Mouse (Mus musculus): ENCODE results near the gene Rufy2. TPM values are rescaled to one million over a fixed set of nuclear protein-coding genes. Genes with fewer than 3 reads are reported as not detected.

The Rufy2 gene
- polyA plus RNA-seq (2015; fragmentation: Nextera tagmentation; extraction: Ambion mirVana), result 55.8 and 57.3 TPM in 2 replicates

- Histone ChIP-seq H3K4me3 (peak within 1 kb of the TSS; percentile 95), H3K36me3 (peaks cover 31% of the 10 kb centered on the region), H3K4me2 (peak within 1 kb of the TSS; percentile 60), H3K27ac (replicated peaks) (peak within 1 kb of the TSS; percentile 91), H3K9me3 (no peaks in the 10 kb centered on the region), H3K4me1 (replicated peaks) (peaks cover 15% of the 10 kb centered on the region), H3K9ac (peak within 1 kb of the TSS; percentile 94), H3K27me3 (no peaks in the 10 kb centered on the region)
- ATAC-seq (ENCODE audit: low read depth), result peak; percentile 95
- WGBS, result under 1% methylated on average over 74 of the region's 77 CpGs
Measured at GRCm38 (mm10) chr10:62980039-62980954, at the start of gene Rufy2. Gene Rufy2, plus strand, starts transcription at chr10:62980223.

- Histone ChIP-seq H3K36me3 (peaks cover 74% of the 10 kb centered on the region), H3K27ac (replicated peaks) (no peak overlapping the region), H3K9me3 (no peaks in the 10 kb centered on the region), H3K4me1 (replicated peaks) (no peaks in the 10 kb centered on the region), H3K4me2 (no peak overlapping the region), H3K27me3 (no peaks in the 10 kb centered on the region), H3K4me3 (no peak overlapping the region), H3K9ac (no peak overlapping the region)
- 91% methylated on average over 1 of the region's 1 CpGs for WGBS
- no peak for ATAC-seq (ENCODE audit: low read depth)
Measured at GRCm38 (mm10) chr10:62932381-62932780, 47.6 kb upstream of the Rufy2 start.

GRCm38 (mm10) chr10:62944975-62945580, 34.9 kb upstream of the Rufy2 start:
- Histone ChIP-seq H3K4me2 (no peak overlapping the region), H3K4me1 (replicated peaks) (peaks cover 6% of the 10 kb centered on the region), H3K36me3 (peaks cover 45% of the 10 kb centered on the region), H3K27me3 (no peaks in the 10 kb centered on the region), H3K4me3 (no peak overlapping the region), H3K9ac (no peak overlapping the region), H3K27ac (replicated peaks) (no peak overlapping the region), H3K9me3 (no peaks in the 10 kb centered on the region)
- 88% methylated on average over 10 of the region's 10 CpGs for WGBS
- ATAC-seq (ENCODE audit: low read depth), result no peak

GRCm38 (mm10) chr10:62946738-62947471, 33.1 kb upstream of the Rufy2 start, which contains the start of gene Dna2:
Gene Dna2, plus strand, starts transcription at chr10:62947026.
- Histone ChIP-seq H3K9me3 (no peaks in the 10 kb centered on the region), H3K27me3 (no peaks in the 10 kb centered on the region), H3K9ac (peak within 1 kb of the TSS; percentile 85), H3K4me1 (replicated peaks) (peaks cover 6% of the 10 kb centered on the region), H3K4me2 (peak within 1 kb of the TSS; percentile 61), H3K4me3 (peak within 1 kb of the TSS; percentile 71), H3K27ac (replicated peaks) (peak within 1 kb of the TSS; percentile 83), H3K36me3 (peaks cover 41% of the 10 kb centered on the region)
- peak; percentile 96 for ATAC-seq (ENCODE audit: low read depth)
- WGBS, result under 1% methylated on average over 67 of the region's 68 CpGs

- Histone ChIP-seq H3K9ac (no peak overlapping the region), H3K9me3 (no peaks in the 10 kb centered on the region), H3K36me3 (peaks cover 35% of the 10 kb centered on the region), H3K27me3 (no peaks in the 10 kb centered on the region), H3K4me1 (replicated peaks) (peaks cover 6% of the 10 kb centered on the region), H3K4me2 (no peak overlapping the region), H3K4me3 (no peak overlapping the region), H3K27ac (replicated peaks) (no peak overlapping the region)
- no peak for ATAC-seq (ENCODE audit: low read depth)
- 95% methylated on average over 7 of the region's 7 CpGs for WGBS
Measured at GRCm38 (mm10) chr10:62948551-62948950, 31.5 kb upstream of the Rufy2 start.

GRCm38 (mm10) chr10:62963956-62964355, 16.1 kb upstream of the Rufy2 start:
- H3K36me3 ChIP-seq, result peaks cover 90% of the 10 kb centered on the region
- WGBS, result 97% methylated on average over 7 of the region's 7 CpGs

GRCm38 (mm10) chr10:62965796-62966195, 14.2 kb upstream of the Rufy2 start:
- Histone ChIP-seq H3K4me2 (no peak overlapping the region), H3K9ac (no peak overlapping the region), H3K27me3 (no peaks in the 10 kb centered on the region), H3K27ac (replicated peaks) (no peak overlapping the region), H3K36me3 (peaks cover 82% of the 10 kb centered on the region), H3K4me1 (replicated peaks) (no peaks in the 10 kb centered on the region), H3K9me3 (no peaks in the 10 kb centered on the region), H3K4me3 (no peak overlapping the region)
- ATAC-seq (ENCODE audit: low read depth), result no peak
- WGBS, result 95% methylated on average over 11 of the region's 11 CpGs

More at GRCm38 (mm10) chr10:62963956-62964355, 16.1 kb upstream of the Rufy2 start:
- no peak overlapping the region for H3K4me2 ChIP-seq
- H3K9me3 ChIP-seq, result no peaks in the 10 kb centered on the region
- H3K4me1 ChIP-seq (replicated peaks), result no peaks in the 10 kb centered on the region
- no peak for ATAC-seq (ENCODE audit: low read depth)
- H3K27ac ChIP-seq (replicated peaks), result no peak overlapping the region
- H3K9ac ChIP-seq, result no peak overlapping the region
- no peaks in the 10 kb centered on the region for H3K27me3 ChIP-seq
- no peak overlapping the region for H3K4me3 ChIP-seq

- no peak overlapping the region for H3K4me3 ChIP-seq
- H3K27ac ChIP-seq (replicated peaks), result no peak overlapping the region
- H3K4me1 ChIP-seq (replicated peaks), result no peaks in the 10 kb centered on the region
- no peaks in the 10 kb centered on the region for H3K27me3 ChIP-seq
- no peak overlapping the region for H3K4me2 ChIP-seq
- WGBS, result 95% methylated on average over 15 of the region's 15 CpGs
- peaks cover 80% of the 10 kb centered on the region for H3K36me3 ChIP-seq
- no peaks in the 10 kb centered on the region for H3K9me3 ChIP-seq
- no peak overlapping the region for H3K9ac ChIP-seq
- ATAC-seq (ENCODE audit: low read depth), result no peak
Measured at GRCm38 (mm10) chr10:62966291-62966690, 13.7 kb upstream of the Rufy2 start.

- ATAC-seq (ENCODE audit: low read depth), result no peak
- H3K4me3 ChIP-seq, result no peak overlapping the region
- 67% methylated on average over 16 of the region's 16 CpGs for WGBS
Measured at GRCm38 (mm10) chr10:62971821-62972220, 8.2 kb upstream of the Rufy2 start.

GRCm38 (mm10) chr10:62979667-62980038, 370 bp upstream of the Rufy2 start:
- H3K4me3 ChIP-seq, result peak overlapping the region; percentile 95
- peak overlapping the region; percentile 91 for H3K27ac ChIP-seq (replicated peaks)
- WGBS, result 6% methylated on average over 10 of the region's 10 CpGs
- peaks cover 15% of the 10 kb centered on the region for H3K4me1 ChIP-seq (replicated peaks)
- ATAC-seq (ENCODE audit: low read depth), result no peak; the same call in 1 of the 2 replicates
- H3K4me2 ChIP-seq, result peak overlapping the region; percentile 60
- no peaks in the 10 kb centered on the region for H3K27me3 ChIP-seq
- no peaks in the 10 kb centered on the region for H3K9me3 ChIP-seq
- H3K36me3 ChIP-seq, result peaks cover 24% of the 10 kb centered on the region
- peak overlapping the region; percentile 94 for H3K9ac ChIP-seq

More at GRCm38 (mm10) chr10:62971821-62972220, 8.2 kb upstream of the Rufy2 start:
- H3K9ac ChIP-seq, result no peak overlapping the region
- peaks cover 41% of the 10 kb centered on the region for H3K36me3 ChIP-seq
- H3K27me3 ChIP-seq, result no peaks in the 10 kb centered on the region
- H3K27ac ChIP-seq (replicated peaks), result no peak overlapping the region
- H3K4me2 ChIP-seq, result no peak overlapping the region
- H3K4me1 ChIP-seq (replicated peaks), result no peaks in the 10 kb centered on the region
- H3K9me3 ChIP-seq, result no peaks in the 10 kb centered on the region

- H3K4me3 ChIP-seq, result no peak overlapping the region
- H3K9ac ChIP-seq, result no peak overlapping the region
- no peak overlapping the region for H3K4me2 ChIP-seq
- H3K36me3 ChIP-seq, result peaks cover 64% of the 10 kb centered on the region
- peaks cover 15% of the 10 kb centered on the region for H3K4me1 ChIP-seq (replicated peaks)
- H3K27ac ChIP-seq (replicated peaks), result no peak overlapping the region
- 95% methylated on average over 11 of the region's 11 CpGs for WGBS
- no peaks in the 10 kb centered on the region for H3K9me3 ChIP-seq
- no peaks in the 10 kb centered on the region for H3K27me3 ChIP-seq
- ATAC-seq (ENCODE audit: low read depth), result no peak
Measured at GRCm38 (mm10) chr10:62984072-62984471, 4.0 kb downstream of the Rufy2 start.

- Histone ChIP-seq H3K9me3 (no peaks in the 10 kb centered on the region), H3K36me3 (peaks cover 68% of the 10 kb centered on the region), H3K4me3 (no peak overlapping the region), H3K4me2 (no peak overlapping the region), H3K27me3 (no peaks in the 10 kb centered on the region), H3K27ac (replicated peaks) (no peak overlapping the region), H3K9ac (no peak overlapping the region), H3K4me1 (replicated peaks) (peaks cover 14% of the 10 kb centered on the region)
- WGBS, result 99% methylated on average over 6 of the region's 6 CpGs
- no peak for ATAC-seq (ENCODE audit: low read depth)
Measured at GRCm38 (mm10) chr10:62984495-62984894, 4.5 kb downstream of the Rufy2 start.
